Mouse (Mus musculus) layer of hippocampus, adult 9-10 months (tissue): ENCODE data around the gene Slc25a3.
A peak's percentile ranks its signal among the peaks of the same experiment; 100 is the strongest.

Experiments
- DNase-seq: peaks from one replicate; pipeline ENCODE4 v3.0.0; 2022; ENCODE audit warnings: low spot score

Slc25a3 gene

DNA sequence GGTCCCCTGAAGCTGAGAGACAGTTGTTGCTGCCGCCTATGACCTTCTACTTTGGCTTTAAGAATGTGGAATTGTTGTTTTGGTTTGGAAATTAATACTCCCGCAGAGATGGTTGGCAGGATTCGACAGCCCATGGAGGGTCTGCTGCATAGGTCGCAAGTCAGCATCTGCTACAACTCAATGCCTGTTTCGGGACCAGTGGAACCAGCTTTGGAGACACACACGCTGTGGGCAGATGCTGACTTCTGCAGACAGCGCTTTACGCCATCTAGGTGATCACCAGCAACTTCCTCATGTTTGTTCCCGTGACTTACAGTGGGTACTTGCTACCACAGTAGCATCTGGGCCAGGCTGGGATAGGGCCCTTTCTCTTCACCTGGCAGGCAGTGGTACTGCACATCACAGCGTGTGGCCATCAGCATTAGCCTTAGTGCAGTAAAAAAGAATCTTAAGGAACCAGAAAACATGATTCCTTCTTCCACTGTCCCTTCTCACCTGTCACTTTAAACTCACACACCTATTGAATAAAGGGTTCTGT is 18.9 kb upstream of the Slc25a3 start:
- DNase-seq: no peak

- DNase-seq: peak; percentile 69
Measured at GRCm38 (mm10) chr10:91141564-91141963, 17.7 kb upstream of the Slc25a3 start.

DNA sequence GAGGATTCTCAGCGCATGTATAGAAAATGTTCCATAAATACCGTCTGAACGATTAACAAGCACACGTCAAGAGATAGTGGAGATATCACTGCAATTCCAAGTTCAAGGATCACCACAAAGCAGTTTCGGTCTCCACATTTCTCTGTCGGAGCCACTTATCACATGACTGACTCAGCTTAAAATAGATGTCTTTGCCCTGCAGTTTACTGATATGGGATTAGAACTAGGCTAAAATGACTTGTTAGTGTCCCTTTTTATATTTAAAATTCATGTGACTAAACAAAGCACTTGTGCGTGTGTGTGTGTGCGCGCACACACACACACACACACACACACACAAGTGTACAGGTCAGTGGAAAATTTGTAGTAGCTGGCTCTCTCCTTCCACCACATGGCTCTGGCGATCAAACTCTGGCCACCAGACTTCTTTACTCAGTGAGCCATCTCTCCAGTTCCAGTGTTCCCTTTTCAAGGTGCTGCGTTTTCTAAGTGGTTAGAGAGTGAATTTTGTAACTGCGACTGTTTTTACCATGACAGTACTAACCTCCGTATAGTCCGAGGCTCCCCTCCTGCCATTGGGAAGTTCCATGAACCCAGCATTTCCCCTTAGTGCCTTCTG is 15.4 kb upstream of the Slc25a3 start:
- no peak for DNase-seq

GRCm38 (mm10) chr10:91138317-91138716 is 14.5 kb upstream of the Slc25a3 start:
- DNase-seq: no peak

DNA sequence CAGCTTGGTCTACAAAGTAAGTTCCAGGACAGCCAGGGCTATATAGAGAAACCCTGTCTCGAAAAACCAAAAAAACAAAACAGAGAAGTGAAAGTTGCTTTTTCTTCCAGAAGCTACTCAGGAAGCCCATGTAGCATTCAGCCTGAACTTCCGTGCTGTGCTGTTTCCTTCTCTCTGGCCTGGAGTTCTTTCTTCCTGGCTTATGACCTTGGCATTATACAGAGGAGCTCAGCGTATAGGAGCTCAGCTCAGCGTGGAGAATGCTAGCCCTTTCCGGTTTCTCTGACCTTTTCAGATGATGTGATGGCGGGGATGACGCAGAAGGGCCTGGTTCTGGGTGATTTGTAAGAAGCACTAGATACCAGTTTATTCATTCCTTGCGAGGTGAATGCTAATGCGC is 13.5 kb upstream of the Slc25a3 start:
- DNase-seq: no peak

GRCm38 (mm10) chr10:91135302-91135972 is 11.6 kb upstream of the Slc25a3 start:
- no peak for DNase-seq

- no peak for DNase-seq
Measured at GRCm38 (mm10) chr10:91131565-91131964, 7.7 kb upstream of the Slc25a3 start.

DNA sequence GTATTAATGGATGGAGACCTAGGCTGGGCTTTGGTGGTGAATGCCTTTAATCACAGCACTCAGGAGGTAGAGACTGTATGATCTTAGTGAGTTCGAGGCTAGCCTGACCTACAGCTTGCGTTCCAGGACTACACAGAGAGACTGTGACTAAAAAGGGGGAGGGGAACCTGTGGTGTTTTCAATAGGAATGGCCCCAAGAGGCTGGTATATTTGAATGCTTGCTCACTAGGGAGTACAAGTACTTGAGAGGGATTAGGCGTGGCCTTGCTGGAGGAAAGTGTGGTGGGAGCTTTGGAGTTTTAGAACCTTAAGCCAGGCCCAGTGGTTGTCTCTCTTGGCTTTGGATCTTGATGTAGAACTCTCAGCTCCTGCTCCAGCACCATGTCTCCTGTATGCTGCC is 6.9 kb upstream of the Slc25a3 start:
- no peak for DNase-seq

DNA sequence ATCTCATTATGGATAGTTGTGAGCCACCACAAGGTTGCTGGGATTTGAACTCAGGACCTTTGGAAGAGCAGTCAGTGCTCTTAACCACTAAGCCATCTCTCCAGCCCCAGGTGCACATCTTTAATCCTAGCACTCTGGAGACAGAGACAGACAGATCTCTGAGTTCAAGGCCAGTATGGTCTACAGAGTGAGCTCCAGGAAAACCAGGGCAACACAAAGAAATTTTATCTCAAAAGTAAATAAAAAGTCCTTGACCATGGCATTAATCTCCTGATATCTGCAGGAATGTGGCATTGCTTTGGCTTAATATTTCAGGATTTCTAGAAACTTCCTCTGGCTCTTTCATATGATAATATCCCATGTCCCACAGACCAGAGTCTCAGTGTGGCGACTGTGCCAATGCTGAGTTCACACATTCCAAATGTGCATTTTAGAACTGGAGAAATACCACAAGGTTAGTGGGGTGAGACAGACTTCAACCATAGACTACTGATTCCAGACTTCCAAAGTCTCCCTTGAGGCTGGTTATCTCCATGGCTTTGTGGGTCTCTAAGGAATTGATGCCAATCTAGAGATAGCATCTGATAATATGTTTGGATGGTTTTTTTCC is 4.8 kb upstream of the Slc25a3 start:
- DNase-seq: no peak

- no peak for DNase-seq
Measured at GRCm38 (mm10) chr10:91127395-91127794, 3.5 kb upstream of the Slc25a3 start.

DNA sequence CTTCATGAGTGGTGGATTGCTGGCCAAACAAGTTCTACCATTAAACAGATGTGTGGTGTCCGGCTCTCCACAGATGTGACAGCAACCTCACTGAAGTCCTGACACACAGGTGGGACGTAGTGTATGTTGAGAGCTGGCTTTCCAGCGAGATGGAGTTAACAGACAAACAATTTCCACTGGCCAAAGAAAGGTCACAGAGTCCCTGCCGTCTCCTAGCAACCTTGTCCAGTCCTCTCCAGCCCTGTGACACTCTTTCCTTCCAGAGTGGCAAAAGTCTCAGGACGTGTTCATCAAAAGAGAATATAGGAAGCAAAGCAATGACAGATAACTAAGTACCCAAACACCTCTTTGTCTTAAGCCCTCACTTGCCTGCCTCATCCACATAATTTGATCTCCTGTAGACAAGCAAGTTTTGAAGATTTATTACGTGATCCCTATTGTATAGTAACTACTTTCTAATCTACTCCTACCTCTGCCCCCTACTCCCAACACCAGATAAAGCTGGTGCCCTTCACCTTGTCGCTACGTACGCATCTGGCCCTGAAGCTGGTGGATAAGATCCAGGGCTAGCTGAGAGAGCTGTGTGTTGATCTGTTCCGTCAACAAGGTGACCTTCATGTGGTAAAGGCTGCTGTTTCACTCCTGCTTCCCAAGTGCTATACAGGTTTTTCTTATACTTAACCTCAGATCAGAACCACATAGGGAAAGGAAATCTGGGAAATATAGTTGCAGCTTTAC is 2.9 kb upstream of the Slc25a3 start:
- no peak for DNase-seq

DNA sequence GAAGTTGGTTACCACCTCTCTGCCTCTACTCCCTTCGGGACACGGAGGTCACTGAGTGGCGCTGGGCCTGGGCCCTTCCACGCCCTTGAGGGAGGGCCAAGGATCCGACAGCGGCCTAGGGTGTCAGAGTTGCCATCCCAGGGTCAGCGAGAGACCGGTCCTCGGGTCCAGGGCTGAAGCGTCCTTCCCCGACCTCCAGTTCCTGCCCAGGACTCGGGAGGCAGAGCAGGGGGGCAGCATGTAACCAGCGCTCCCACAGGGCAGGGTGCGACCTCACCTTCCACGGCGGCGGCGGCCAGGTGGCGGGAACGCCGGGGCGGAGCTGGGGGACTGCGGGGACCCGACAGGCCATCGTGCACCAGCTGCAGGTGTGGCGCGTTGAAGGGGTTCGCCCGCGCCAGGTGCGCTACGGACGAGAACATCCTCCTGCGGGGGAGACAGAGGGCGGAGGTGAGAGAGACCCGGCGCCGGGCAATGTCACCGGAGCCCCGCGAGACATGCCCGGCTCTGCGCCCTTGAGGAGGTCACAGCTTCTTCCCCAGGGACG is 505 bp downstream of the Slc25a3 start:
- no peak for DNase-seq

DNA sequence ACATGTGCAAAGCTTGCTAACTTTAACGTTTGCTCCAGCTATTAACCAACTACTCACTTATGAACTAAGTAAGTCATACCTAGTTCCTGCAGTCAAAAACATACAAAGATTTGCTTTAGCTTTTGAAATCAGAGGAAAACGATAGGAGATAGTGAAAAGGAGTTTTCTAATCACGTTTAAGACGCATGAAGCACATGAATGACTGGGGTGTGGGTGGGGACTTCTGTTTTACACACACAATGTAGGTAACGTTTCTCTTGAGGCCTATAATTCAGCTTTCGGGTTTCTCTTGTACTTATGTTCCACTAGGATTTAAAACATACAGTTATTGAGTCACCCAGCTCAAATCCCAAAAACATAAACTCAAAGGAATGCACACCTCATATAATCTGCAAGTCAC is 1.2 kb downstream of the Slc25a3 start:
- no peak for DNase-seq

- DNase-seq: no peak
Measured at GRCm38 (mm10) chr10:91116958-91117357, 6.9 kb downstream of the Slc25a3 start.

DNA sequence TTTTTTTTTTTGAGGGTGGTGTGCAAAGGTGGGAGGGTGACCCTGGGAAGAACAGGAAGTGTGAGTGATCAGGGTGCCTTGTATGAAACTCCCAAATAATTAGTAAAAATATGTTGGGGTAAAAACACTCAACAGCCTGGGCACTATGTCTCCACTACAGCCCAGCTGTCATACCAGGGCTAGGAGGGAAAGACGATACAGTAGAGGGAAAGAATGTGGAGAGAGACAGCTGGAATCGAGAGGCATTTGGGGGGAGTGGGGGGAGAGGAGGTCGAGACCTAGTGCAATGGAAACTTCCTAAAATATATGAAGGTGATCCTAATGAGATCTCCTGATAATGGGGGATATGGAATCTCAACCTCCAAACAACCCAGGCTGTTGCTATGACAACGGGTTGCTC is 14.0 kb downstream of the Slc25a3 start:
- no peak for DNase-seq

- no peak for DNase-seq
Measured at GRCm38 (mm10) chr10:91105981-91106380, 17.9 kb downstream of the Slc25a3 start.

- DNase-seq: no peak
Measured at GRCm38 (mm10) chr10:91102799-91103590, 20.9 kb downstream of the Slc25a3 start.

DNA sequence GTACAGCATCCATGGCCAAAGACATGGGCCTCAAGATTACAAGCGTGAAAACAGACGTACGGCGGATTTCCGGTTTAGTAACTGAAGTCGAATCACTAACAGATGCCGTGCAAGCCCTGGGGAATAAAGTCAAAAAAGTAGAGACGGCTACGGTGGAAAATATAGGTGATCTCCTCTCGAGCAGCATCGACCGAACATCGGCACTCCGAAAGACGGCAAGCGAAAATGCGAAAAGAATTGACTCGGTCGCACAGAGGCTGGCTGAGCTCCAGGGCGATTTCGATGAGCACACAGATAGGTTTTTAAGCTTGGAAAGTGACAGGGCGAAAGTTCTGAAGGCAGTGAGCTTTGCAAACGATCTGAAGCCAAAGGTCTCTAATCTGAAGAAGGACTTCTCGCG is 21.9 kb downstream of the Slc25a3 start:
- DNase-seq: no peak

- no peak for DNase-seq
Measured at GRCm38 (mm10) chr10:91100101-91100500, 23.8 kb downstream of the Slc25a3 start.

DNA sequence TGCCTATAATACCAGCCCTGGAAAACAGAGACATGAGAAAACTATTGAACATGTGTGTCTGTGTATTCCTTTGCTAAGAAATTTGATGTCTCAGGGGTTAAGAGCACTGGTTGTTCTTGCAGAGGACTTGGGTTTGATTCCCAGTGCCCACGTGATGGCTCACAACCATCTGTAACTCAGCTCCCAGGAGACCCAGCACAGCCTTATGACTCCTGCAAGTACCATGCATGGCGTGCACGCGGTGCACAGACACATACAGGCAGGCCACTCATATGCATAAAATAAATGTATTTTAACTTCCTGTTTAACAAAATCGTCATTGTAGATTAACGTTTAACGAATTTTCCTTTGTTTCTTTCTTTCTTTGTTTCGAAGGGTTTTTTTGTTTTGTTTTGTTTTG is 25.8 kb downstream of the Slc25a3 start:
- DNase-seq: no peak

DNA sequence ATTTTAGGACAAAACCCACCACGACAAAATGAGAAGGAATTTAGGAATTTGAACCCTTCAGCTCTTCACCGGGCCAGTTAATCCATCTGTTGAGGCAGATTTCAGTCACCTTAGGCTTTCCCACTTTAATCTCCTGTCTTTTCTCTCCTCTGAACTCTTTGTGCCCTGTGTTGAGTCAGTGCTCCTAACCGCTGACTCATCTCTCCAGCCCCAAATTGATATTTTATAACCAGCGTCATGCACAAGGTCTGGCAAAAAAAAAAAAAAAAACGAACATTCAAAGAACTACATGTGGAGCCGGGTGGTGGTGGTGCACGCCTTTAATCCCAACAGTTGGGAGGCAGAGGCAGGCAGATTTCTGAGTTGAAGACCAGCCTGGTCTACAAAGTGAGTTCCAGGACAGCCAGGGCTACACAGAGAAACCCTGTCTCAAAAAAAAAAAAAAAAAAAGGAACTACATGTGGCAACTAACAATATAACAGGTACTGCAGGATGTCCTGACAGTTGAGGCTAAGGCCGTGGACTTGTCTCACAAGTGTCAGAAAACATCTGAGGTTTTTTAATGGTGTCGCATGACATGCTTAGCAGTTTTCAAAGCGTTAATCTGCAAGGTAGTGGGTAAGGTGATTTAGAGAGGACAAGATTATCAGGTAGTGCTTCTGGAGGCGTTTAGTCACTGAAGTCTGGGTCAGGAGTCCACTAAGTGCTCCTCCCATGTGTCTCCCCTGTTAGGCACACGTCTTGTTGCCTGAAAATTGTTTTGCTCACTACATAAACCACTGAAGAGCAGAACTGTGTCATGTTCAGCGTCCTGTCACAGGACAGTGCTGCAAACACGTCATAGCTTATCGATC is 29.4 kb downstream of the Slc25a3 start:
- DNase-seq: no peak
